Mouse (Mus musculus) lung, adult 2 months (tissue): Measurements from ENCODE around the gene Trak1.

Experiments
- CTCF ChIP-seq: fragments of 200-500 bp; IDR thresholded peaks from 2 replicates; pipeline ENCODE4 v1.5.1; 2011; ENCODE audit warnings: mild to moderate bottlenecking, low read length, control low read depth; ENCODE audit not compliant: insufficient read depth
- POLR2A ChIP-seq: fragments of 200-500 bp; IDR thresholded peaks from 2 replicates; pipeline ENCODE4 v1.6.1; 2011; ENCODE audit warnings: low read depth, mild to moderate bottlenecking, control low read depth, low read length, borderline replicate concordance; ENCODE audit errors: extremely low read depth

DNA sequence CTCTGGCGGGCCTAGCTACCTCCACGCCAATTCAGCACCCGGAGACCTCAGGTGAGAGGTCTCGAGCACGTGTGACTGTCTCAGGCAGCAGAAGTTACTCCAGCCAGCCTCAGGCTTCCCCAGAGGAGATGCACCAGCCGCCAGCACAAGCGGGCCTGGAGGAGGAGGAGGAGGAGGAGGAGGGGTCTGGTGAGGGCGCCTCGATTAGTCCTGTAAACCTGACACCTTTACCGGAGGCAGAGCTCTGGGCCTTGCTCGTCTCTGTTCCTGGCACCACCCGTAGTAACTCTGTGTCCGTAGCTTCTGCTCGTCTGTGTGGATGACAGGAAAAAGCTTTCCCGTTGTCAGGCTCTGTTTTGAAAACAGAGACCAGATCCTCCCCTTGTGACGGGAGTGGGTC lies 163.2 kb downstream of the Trak1 start:
- TF ChIP-seq CTCF: no peak
- TF ChIP-seq POLR2A: no peak
